Mouse (Mus musculus): ENCODE measurements around the gene Psmd5.
"Not testable (repeated sequence)": the region's sequence is repeated elsewhere in the genome, so short reads cannot be mapped to it uniquely, and the experiment has no call there.

Gene Psmd5

GRCm38 (mm10) chr2:34832766-34833457 lies 41.9 kb downstream of the Psmd5 start, which contains the start of gene Gm34653:
Gene Gm34653, plus strand, starts transcription at chr2:34833007.
- in situ Hi-C loops (cut with MboI; ENCODE audit: unreplicated experiment in 2 of 2): not testable (repeated sequence)

- in situ Hi-C loops (cut with MboI; ENCODE audit: unreplicated experiment in 2 of 2): not testable (repeated sequence)
These were observed 44.7 kb downstream of the Psmd5 start for GRCm38 (mm10) chr2:34830066-34830465.

GRCm38 (mm10) chr2:34828026-34828425 lies 46.7 kb downstream of the Psmd5 start:
- in situ Hi-C loops (cut with MboI; ENCODE audit: unreplicated experiment in 2 of 2): no loop called here

DNA sequence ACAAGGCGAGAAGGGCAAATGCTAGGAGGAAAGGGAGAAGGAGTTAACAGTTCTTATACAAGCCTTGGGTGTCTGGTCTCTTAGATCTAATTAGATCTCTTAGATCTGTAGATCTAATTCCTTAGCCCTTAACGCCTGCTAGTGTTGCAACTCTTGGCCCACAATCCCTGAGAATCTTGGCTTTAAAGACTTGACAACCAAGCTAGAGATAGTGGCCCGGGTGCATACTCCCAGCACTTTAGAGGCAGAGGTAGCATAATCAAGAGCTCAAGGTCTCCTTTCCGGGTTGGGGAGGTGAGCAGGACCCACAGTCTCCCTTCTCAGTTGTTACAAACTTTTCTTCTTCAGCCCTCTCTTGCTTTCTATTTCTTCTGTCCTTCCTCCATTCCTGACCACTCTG lies 47.2 kb downstream of the Psmd5 start:
- in situ Hi-C loops (cut with MboI; ENCODE audit: unreplicated experiment in 2 of 2): no loop called here

GRCm38 (mm10) chr2:34826460-34827231 lies 48.1 kb downstream of the Psmd5 start:
- in situ Hi-C loops (cut with MboI; ENCODE audit: unreplicated experiment in 2 of 2): no loop called here

- in situ Hi-C loops (cut with MboI; ENCODE audit: unreplicated experiment in 2 of 2): no loop called here
These were observed 48.8 kb downstream of the Psmd5 start, which contains the start of gene Fbxw2 for GRCm38 (mm10) chr2:34825827-34826459. Gene Fbxw2, minus strand, starts transcription at chr2:34826311.

DNA sequence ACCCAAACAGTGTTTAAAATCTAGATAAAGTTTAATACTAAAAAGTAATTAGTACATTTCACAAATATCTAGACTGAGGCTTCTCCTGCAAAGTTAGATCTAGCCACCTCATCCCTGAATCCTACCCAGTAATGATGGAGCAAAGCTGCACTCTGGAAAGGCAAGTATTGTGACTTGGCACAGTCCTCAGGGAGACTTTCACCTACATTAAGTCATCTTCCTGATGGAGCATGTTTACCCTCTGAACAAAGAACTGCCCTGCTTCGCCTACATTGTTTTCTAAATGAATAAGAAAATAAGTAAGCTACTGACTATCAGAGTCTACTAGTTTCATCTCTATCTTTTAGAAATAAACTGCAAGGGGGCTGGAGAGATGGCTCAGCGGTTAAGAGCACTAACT lies 56.3 kb downstream of the Psmd5 start:
- in situ Hi-C loops (cut with MboI; ENCODE audit: unreplicated experiment in 2 of 2): no loop called here

- in situ Hi-C loops (cut with MboI; ENCODE audit: unreplicated experiment in 2 of 2): not testable (repeated sequence)
These were observed 58.9 kb downstream of the Psmd5 start for GRCm38 (mm10) chr2:34815893-34816292.

DNA sequence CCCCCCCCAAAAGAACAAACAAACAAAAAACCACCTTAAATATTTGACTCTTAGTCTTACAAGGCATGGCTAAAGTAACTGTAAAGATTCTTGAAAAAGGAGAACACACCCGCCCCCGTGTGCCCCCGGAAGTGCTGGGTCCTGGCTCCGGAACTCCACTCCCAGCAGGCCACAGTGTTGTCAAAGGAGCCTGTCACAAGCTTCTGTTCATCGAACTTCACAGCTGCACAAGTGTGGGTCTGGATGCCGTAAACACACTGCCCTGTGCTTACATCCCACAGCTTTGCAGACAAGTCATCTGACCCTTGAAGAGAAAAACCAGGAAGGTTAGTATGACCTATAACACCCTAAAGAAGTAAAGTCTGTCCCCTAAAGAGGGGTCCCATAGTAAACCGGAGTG lies 62.1 kb downstream of the Psmd5 start:
- in situ Hi-C loops (cut with MboI; ENCODE audit: unreplicated experiment in 2 of 2): no loop called here

- in situ Hi-C loops (cut with MboI; ENCODE audit: unreplicated experiment in 2 of 2): no loop called here
These were observed 64.0 kb downstream of the Psmd5 start for GRCm38 (mm10) chr2:34810775-34811174.

DNA sequence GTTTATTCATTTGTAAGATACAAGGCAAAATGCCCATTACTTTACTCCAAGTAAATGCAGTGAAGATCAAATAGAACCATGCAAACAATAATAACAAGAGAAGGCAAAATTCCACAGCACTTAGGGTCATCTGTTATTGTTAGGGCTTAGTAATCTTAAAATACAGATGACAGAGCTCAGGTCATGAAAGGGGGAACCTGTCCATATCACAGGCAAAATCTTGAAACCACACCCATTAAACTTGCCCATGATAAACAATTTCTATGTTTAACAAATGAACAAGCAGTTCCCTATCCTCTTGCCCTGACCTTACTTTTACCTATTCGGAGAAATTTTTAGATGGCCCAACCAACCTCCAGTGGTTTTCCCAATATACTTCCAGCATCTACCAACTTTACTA lies 65.2 kb downstream of the Psmd5 start:
- in situ Hi-C loops (cut with MboI; ENCODE audit: unreplicated experiment in 2 of 2): no loop called here

GRCm38 (mm10) chr2:34808057-34808456 lies 66.7 kb downstream of the Psmd5 start:
- in situ Hi-C loops (cut with MboI; ENCODE audit: unreplicated experiment in 2 of 2): no loop called here

- in situ Hi-C loops (cut with MboI; ENCODE audit: unreplicated experiment in 2 of 2): no loop called here
These were observed 69.3 kb downstream of the Psmd5 start for GRCm38 (mm10) chr2:34805364-34805950.

DNA sequence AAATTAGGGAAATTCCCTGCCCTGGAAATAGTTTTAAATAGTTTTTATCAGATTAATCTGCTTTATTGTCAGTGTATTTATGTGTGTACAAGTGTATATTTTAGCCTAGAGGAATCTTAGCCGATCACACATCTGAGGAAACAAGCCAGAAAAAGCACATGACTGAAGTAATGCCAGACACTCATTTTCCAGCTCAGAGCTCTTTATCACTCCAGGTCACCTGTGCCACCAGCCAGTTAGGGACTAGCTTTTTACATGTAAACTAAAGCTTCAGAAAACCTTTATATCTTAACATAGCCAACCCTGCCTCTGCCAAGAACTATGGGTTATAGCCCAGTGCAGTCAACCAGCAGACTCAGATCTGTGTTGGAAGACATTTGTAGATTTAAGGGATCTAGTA lies 70.0 kb downstream of the Psmd5 start:
- in situ Hi-C loops (cut with MboI; ENCODE audit: unreplicated experiment in 2 of 2): no loop called here

- in situ Hi-C loops (cut with MboI; ENCODE audit: unreplicated experiment in 2 of 2): no loop called here
These were observed 70.6 kb downstream of the Psmd5 start for GRCm38 (mm10) chr2:34804172-34804571.

GRCm38 (mm10) chr2:34803746-34804145 lies 71.0 kb downstream of the Psmd5 start:
- in situ Hi-C loops (cut with MboI; ENCODE audit: unreplicated experiment in 2 of 2): no loop called here

- in situ Hi-C loops (cut with MboI; ENCODE audit: unreplicated experiment in 2 of 2): not testable (repeated sequence)
These were observed 72.1 kb downstream of the Psmd5 start for GRCm38 (mm10) chr2:34802565-34803245.

DNA sequence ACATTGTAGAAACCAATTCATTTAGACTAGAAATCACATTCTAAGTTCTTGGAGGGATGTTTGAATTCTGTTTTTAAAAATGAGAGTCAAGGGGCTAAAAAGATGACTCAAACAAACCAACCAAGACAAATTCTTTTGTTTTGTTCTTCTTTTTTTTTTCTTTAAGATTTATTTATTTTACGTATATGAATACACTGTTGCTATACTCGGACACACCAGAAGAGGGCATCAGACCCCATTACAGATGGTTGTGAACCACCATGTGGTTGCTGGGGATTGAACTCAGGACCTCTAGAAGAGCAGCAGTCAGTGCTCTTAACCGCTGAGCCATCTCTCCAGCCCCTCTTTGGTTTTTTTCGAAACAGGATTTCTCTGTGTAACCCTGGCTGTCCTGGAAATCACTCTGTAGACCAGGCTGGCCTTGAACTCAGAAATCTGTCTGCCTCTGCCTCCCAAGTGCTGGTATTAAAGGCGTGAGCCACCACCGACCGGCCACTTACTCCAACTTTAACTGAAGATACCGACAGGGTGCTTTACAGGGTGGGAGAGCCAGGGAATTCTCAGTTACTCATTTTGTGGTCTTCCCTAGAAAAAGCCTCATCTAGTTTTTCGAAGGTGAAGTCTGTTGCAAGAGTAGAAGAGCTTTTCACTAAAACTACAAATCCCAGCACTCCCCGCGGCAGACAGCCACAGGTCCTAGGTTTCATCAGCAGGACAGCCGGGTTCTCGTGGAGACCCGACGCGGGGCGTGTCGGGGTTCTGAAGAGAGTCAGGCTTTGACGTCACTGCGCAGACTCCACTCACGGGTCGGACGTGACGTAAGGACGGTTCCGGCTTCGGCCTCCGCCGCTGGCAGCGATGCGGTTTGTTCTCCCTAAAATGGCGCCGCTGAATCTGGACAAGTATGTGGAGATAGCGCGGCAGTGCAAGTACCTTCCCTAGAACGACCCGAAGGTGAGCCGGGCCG lies 73.0 kb downstream of the Psmd5 start:
- in situ Hi-C loops (cut with MboI; ENCODE audit: unreplicated experiment in 2 of 2): no loop called here

GRCm38 (mm10) chr2:34800371-34800770 lies 74.4 kb downstream of the Psmd5 start:
- in situ Hi-C loops (cut with MboI; ENCODE audit: unreplicated experiment in 2 of 2): no loop called here
